Mouse (Mus musculus): Measurements from ENCODE around the gene Ric3.

DNA sequence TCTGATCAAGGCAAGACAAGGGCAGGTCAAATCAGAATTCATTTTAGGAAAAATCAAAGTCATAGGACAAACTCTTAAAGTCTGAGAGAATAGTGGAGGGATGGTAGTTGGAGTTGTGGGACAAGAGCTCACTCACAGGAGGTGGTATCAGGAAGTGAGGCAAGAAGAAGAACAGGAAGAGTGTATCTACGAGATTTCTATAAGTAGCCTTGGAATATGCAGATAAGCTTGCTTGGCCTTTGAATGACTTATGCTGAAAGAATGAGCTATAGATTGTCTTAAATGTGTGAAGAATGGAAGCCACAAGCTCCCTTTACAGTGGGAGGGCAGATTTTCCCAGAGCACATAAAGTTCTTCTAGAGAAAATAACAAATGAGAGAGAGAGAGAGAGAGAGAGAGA lies 21.8 kb upstream of the Ric3 start:
- no peak for TF ChIP-seq CTCF (IDR thresholded peaks at IDR 0.05)
- TF ChIP-seq POLR2A (IDR thresholded peaks at IDR 0.05; ENCODE audit: insufficient read depth, low read depth, low read length) = no peak
- no peak for TF ChIP-seq EP300 (IDR thresholded peaks at IDR 0.05; ENCODE audit: insufficient read depth, low read depth, low read length)

All from heart, adult 2 months (tissue).